Mouse (Mus musculus) liver, embryonic 14.5 days (tissue): ENCODE results near the gene Ssu72.

ENCODE experiments used
- CTCF ChIP-seq: IDR thresholded peaks from 2 replicates; pipeline ENCODE4 v1.5.1; 2016; ENCODE audit warnings: antibody characterized with exemption, low read depth, control low read depth
- EP300 ChIP-seq: IDR thresholded peaks from 2 replicates; pipeline ENCODE4 v1.6.1; 2016; ENCODE audit warnings: antibody characterized with exemption, low read depth

- TF ChIP-seq CTCF (no peak), EP300 (no peak)
Observed at GRCm38 (mm10) chr4:155762357-155762756, 57.8 kb downstream of the Ssu72 start.
